Mouse (Mus musculus) lung, embryonic 15.5 days (tissue): ENCODE results near the gene Scube1. TPM values are rescaled to one million over a fixed set of nuclear protein-coding genes. Genes with fewer than 3 reads are reported as not detected.

Source experiments
- ATAC-seq: fragments of 200-750 bp; cut with Nextera tagmentation; 2 replicates; pipeline ENCODE4 v1.8.0; 2017; ENCODE audit warnings: moderate number of reproducible peaks, borderline replicate concordance; ENCODE audit not compliant: low FRiP score, low TSS enrichment; ENCODE audit errors: extremely low read depth
- H3K27ac ChIP-seq: fragments of 300-500 bp; sonication (generic); 2 replicates; pipeline ENCODE4 v1.5.1; 2015; ENCODE audit warnings: moderate library complexity, mild to moderate bottlenecking, inconsistent platforms
- H3K27me3 ChIP-seq: fragments of 300-500 bp; sonication (generic); 2 replicates; pipeline ENCODE4 v1.6.1; 2015; ENCODE audit warnings: inconsistent platforms
- H3K36me3 ChIP-seq: fragments of 300-500 bp; sonication (generic); 2 replicates; pipeline ENCODE4 v1.6.1; 2015; ENCODE audit warnings: inconsistent platforms
- H3K4me1 ChIP-seq: fragments of 300-500 bp; sonication (generic); 2 replicates; pipeline ENCODE4 v1.6.1; 2015; ENCODE audit warnings: inconsistent platforms
- H3K4me2 ChIP-seq: fragments of 300-500 bp; sonication (generic); 2 replicates; pipeline ENCODE4 v1.6.1; 2015; ENCODE audit warnings: inconsistent platforms, mild to moderate bottlenecking, moderate library complexity
- H3K4me3 ChIP-seq: fragments of 300-500 bp; sonication (generic); 2 replicates; pipeline ENCODE4 v1.5.1; 2015; ENCODE audit warnings: mild to moderate bottlenecking, inconsistent platforms
- H3K9ac ChIP-seq: fragments of 300-500 bp; sonication (generic); 2 replicates; pipeline ENCODE4 v1.6.1; 2015; ENCODE audit warnings: inconsistent platforms
- H3K9me3 ChIP-seq: fragments of 300-500 bp; sonication (generic); 2 replicates; pipeline ENCODE4 v1.6.1; 2016; ENCODE audit warnings: inconsistent platforms
- WGBS: fragments of 180-500 bp; shearing (Covaris S2); methylation state at CpG from one replicate; pipeline ENCODE4 v1.1.7; 2015; 5-methylcytosine and 5-hydroxymethylcytosine counted together
- polyA plus RNA-seq: library from polyadenylated mRNA; unstranded; fragments of >200 nt; fragmentation: Nextera tagmentation; extraction: Ambion mirVana; gene quantifications from 2 replicates; pipeline ENCODE4 v1.2.1, GENCODE M21; 2015

Gene Scube1
- polyA plus RNA-seq, 1 experiment from 2014 or later: 4.2 TPM

DNA sequence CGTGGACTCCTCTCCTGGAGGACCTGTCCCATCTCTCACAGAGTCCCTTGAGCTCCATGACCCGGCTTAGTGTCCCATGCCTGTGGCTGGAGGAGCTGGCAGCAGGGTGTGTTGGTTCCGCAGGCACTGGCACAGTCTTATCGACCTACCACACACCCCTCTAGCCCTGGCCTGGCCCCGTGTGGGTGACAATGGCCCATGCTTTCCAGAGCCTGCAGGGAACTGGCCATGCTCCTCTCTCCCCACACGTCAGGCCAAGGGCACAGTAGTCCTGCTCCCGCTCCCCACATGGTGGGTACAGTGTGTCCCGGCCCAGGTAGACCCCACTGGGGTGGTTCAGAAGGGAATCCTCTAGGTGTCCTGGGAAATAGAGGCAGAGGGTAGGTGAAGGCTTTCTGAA lies 118.1 kb downstream of the Scube1 start:
- Histone ChIP-seq H3K4me3 (no peak overlapping the region), H3K4me1 (0 out of 2 replicates have a peak, but pooled peaks cover 6% of the 10 kb centered on the region), H3K9ac (no peak overlapping the region), H3K27me3 (no peaks in the 10 kb centered on the region), H3K4me2 (no peak overlapping the region), H3K36me3 (no peaks in the 10 kb centered on the region), H3K27ac (no peak overlapping the region), H3K9me3 (no peaks in the 10 kb centered on the region)
- no peak for ATAC-seq
- 80% methylated on average over 8 of the region's 8 CpGs for WGBS

DNA sequence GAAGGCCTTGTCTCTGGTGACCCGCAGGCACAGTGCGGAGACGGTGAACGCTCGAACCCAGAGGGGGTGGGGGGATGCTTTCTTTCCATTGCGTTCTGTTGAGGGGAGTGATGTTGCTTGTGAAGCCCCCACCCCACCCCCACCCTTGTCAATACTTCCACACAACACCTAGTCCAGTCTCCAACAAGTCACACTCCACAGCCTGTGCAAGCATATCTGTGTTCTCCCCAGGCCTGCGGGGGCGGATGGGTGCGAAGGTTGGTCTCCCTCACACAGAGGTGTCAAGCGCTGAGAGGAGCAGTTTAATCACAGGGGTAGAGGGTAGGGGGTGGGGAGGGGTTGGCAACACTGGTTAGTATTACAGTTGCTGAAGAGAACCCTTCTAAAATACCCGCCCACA lies 118.6 kb downstream of the Scube1 start:
- H3K4me1 ChIP-seq: 0 out of 2 replicates have a peak, but pooled peaks cover 6% of the 10 kb centered on the region
- no peak overlapping the region for H3K27ac ChIP-seq
- WGBS: 74% methylated on average over 11 of the region's 11 CpGs
- no peaks in the 10 kb centered on the region for H3K27me3 ChIP-seq
- H3K9ac ChIP-seq: no peak overlapping the region
- no peak overlapping the region for H3K4me2 ChIP-seq
- H3K36me3 ChIP-seq: no peaks in the 10 kb centered on the region
- no peak overlapping the region for H3K4me3 ChIP-seq
- no peaks in the 10 kb centered on the region for H3K9me3 ChIP-seq
- no peak for ATAC-seq

DNA sequence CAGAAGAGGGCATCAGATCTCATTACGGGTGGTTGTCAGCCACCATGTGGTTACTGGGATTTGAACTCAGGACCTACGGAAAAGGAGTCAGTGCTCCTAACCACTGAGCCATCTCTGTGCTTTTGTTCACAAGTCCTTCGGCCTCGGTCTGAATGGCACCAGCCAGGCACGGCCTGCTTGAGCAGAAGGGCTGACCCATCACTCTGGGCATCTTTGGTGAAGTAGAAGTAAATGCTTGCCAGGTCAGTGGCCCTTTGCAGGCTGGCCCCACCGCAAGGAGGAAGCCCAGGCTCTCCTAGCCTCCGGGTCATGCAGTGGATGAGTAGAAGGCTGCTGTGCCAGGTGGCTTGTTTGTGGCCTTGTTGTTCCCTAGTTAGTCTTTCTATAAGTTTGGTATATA lies 121.4 kb downstream of the Scube1 start:
- Histone ChIP-seq H3K4me2 (no peak overlapping the region), H3K27me3 (no peaks in the 10 kb centered on the region), H3K4me1 (0 out of 2 replicates have a peak, but pooled peaks cover 6% of the 10 kb centered on the region), H3K27ac (no peak overlapping the region), H3K4me3 (no peak overlapping the region), H3K9me3 (no peaks in the 10 kb centered on the region), H3K9ac (no peak overlapping the region), H3K36me3 (no peaks in the 10 kb centered on the region)
- 93% methylated on average over 7 of the region's 7 CpGs for WGBS
- no peak for ATAC-seq

DNA sequence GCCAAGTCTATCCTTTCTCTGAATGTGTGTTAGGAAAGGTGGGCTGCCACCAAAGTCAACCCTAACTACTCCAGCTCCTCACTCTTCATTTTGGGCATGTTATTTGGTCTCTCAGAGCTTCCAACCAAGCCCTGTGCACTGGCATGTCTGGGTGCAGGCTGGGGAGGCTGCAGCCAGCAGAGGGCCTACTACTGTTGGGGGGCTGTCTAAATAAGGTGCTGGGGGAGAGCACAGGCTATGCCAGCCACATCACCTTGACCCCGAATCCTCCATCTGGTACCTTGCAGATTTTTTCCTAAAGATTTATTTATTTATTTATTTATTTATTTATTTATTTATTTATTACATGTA lies 121.8 kb downstream of the Scube1 start:
- H3K27ac ChIP-seq: peak overlapping the region; percentile 64; the same call in 1 of the 2 replicates
- 86% methylated on average over 1 of the region's 1 CpGs for WGBS
- no peak for ATAC-seq
- H3K4me1 ChIP-seq: 0 out of 2 replicates have a peak, but pooled peaks cover 6% of the 10 kb centered on the region
- H3K4me3 ChIP-seq: no peak overlapping the region
- no peaks in the 10 kb centered on the region for H3K9me3 ChIP-seq
- no peaks in the 10 kb centered on the region for H3K27me3 ChIP-seq
- H3K9ac ChIP-seq: no peak overlapping the region
- H3K36me3 ChIP-seq: no peaks in the 10 kb centered on the region
- no peak overlapping the region for H3K4me2 ChIP-seq

DNA sequence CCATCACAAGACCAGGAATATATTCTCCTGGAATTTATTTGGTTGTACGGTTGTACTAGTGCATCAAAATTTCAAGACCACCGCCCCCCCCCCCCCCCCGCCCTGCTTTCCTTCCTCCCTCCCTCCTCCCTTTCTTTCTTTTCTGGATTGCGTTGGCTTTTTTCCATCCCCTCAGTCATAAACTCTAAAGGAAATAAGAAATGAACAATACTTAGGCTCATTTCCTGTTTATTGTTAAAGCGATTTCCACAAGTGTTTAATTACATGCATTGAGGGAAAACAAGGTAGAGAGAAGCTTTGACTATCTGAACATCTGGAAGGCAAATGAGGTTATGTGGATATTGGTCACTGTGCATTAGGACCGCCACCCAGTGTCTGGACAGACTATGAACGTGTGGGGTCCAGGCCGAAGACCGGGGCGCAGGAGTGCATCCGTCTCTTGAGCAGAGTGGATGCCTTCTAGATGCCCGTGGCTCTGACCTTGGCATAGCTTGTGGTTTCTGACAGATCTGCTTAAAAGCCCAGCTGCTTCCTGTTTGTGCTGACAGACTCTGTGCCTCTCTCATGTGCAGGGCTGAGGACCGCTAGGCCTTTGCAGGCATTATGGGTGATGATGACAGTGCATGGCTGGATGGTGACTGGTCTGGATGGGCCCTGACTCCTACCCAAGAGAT lies 122.3 kb downstream of the Scube1 start:
- H3K27ac ChIP-seq: peak overlapping the region; percentile 64; the same call in 1 of the 2 replicates
- H3K9ac ChIP-seq: no peak overlapping the region
- 0 out of 2 replicates have a peak, but pooled peaks cover 6% of the 10 kb centered on the region for H3K4me1 ChIP-seq
- H3K9me3 ChIP-seq: no peaks in the 10 kb centered on the region
- 40% methylated on average over 12 of the region's 13 CpGs for WGBS
- no peak overlapping the region for H3K4me3 ChIP-seq
- H3K36me3 ChIP-seq: no peaks in the 10 kb centered on the region
- no peaks in the 10 kb centered on the region for H3K27me3 ChIP-seq
- ATAC-seq: peak; percentile 46
- no peak overlapping the region for H3K4me2 ChIP-seq

DNA sequence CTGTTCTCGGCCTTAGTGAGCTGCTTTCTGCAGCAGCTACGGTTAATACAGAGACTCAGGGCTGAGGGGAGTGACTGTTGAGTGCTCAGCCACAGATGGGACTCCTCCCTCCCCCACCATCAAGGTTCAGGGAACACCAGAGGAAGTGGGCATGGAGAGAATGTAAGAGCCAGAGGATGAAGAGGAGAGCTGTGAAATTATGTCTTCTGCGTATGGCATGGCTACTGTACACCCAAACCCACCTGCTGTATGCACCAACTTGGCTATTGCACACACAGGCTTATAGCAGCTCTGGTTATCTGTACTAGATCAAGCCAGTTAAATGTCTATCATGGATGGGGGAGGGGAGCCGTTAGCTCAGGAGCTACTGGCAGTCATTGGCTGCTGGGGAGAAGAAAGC lies 123.6 kb downstream of the Scube1 start:
- Histone ChIP-seq H3K9me3 (no peaks in the 10 kb centered on the region), H3K4me3 (no peak overlapping the region), H3K4me2 (no peak overlapping the region), H3K27me3 (no peaks in the 10 kb centered on the region), H3K9ac (no peak overlapping the region), H3K36me3 (no peaks in the 10 kb centered on the region), H3K27ac (no peak overlapping the region), H3K4me1 (0 out of 2 replicates have a peak, but pooled peaks cover 6% of the 10 kb centered on the region)
- WGBS: 72% methylated on average over 4 of the region's 4 CpGs
- no peak for ATAC-seq

DNA sequence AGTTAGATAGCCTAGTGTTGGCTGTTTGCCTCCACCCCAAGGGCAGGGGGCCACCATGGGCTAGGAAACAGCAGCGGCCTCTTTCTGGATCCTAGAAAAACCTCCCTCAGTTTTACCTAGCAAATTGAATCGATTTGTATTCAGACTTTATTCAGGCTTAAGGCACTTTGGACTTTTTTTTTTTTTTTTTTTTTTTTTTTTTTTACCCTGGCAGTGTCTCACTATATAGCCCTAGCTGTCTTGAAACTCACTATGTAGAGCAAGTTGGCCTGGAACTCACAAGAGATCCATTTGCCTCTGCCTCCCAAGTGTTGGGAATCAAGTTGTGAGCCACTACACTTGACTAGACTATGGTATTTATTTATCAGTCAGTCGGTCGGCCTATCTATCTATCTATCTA lies 128.0 kb downstream of the Scube1 start:
- 84% methylated on average over 4 of the region's 4 CpGs for WGBS
- ATAC-seq: no peak

DNA sequence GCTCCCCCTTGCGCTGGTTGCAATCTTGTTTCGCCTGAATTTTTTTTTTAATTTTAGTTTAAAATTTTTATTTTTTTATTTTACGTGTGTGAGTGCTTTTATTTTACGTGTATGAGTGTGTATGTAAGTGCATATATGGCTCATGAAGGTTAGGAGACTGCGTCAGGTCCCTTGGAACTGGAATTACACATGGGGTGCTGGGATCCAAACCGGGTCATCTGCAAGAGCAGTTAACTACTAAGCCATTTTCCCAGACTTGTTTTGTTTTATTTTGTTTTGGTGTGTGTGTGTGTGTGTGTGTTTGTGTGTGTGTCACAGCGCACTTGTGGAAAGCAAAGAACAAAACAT lies 129.5 kb downstream of the Scube1 start:
- no peaks in the 10 kb centered on the region for H3K9me3 ChIP-seq
- no peak overlapping the region for H3K27ac ChIP-seq
- ATAC-seq: no peak

More for the DNA sequence above, 128.0 kb downstream of the Scube1 start:
- Histone ChIP-seq H3K27ac (no peak overlapping the region), H3K9ac (no peak overlapping the region), H3K27me3 (no peaks in the 10 kb centered on the region), H3K4me2 (no peak overlapping the region), H3K4me1 (peaks cover 17% of the 10 kb centered on the region), H3K9me3 (no peaks in the 10 kb centered on the region), H3K36me3 (no peaks in the 10 kb centered on the region), H3K4me3 (no peak overlapping the region)

DNA sequence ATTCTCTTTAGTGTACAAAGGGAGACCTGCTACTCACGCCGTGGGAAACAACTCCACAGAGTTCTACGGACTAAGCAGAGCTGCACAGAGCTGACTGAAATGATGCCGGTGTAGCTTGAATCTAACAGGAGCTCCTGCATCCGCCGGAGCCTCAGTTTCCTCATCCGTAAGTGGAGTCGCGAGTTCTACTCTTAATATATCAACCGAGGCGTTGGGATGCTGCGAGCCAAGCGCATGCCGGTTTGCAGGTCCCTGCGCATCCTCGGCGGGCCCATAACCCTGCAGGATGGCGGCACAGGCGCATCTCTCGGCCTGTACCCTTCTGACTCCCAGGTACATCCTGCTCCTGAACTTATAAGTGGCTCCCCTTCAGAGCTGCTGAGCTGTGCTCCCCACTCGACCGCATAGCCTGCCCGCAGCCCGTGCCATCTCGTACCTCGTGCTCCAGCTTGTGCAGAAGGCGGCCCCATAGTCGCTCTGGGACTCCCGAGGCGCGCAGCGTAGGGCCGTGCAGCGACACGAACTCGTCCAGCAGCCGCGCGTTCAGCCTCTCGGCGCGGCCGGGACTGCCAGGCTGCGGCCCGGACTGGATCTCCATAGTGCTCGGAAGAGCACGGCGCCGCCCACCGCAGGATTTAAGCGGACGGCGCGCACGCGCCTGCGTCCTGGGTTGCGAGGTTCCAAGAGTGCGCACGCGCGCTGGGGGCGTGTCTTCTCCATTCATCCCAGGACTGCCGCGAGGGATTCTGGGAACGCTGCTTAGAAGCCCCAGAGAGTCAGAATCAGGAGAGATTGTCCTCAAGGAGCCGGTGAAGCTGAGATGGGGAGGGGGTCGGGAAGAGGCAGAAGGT lies 130.1 kb downstream of the Scube1 start, which contains the start of gene Ttll12:
TSS of gene Ttll12 (minus strand) at position 645 of the 851 bp plus-strand sequence.
- peak within 1 kb of the TSS; percentile 54; the same call in 1 of the 2 replicates for H3K27ac ChIP-seq

More for the DNA sequence above, 129.5 kb downstream of the Scube1 start:
- 30% methylated on average over 7 of the region's 7 CpGs for WGBS
- H3K36me3 ChIP-seq: no peaks in the 10 kb centered on the region
- H3K4me3 ChIP-seq: peak overlapping the region; percentile 83
- peak overlapping the region; percentile 89 for H3K4me2 ChIP-seq
- H3K27me3 ChIP-seq: no peaks in the 10 kb centered on the region
- peaks cover 17% of the 10 kb centered on the region for H3K4me1 ChIP-seq
- H3K9ac ChIP-seq: peak overlapping the region; percentile 73

DNA sequence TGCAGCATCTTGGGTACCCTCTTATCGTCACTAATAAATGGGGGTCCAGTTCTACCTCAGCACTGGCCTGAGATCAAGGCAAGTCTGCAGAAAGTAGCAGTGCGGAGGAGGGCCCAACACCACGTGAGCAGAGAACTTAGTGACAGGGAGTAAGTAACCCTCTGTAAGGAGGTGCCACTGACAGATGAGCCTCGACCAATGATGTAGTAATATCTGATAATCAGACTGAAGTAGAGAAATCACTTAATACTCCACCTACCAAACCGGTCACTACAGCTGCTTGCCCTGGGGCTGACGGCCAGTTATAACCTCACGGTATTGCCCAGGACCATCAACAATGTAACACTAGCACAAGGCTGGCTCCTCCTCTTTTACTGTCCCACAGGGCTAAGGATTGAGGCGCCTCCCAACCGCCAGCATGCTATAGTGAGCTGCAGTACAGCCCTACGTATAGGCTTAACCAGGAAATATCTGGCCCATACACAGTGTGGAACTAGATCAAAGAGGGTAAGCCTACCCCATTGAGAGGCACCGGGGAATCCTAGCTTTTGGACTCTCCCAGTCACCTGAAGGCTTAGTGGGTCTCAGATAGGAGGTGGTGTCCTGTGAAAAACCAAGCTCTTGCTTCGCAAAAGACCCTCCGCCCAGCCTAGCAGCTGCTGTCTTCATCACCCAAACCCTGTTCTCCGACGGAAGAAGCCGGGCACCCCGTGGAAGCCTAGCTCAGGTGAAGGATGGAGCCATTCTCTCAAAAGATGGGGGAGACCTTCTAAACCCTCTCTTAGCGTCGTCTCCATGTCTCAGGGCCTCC lies 130.9 kb downstream of the Scube1 start:
- WGBS: 8% methylated on average over 19 of the region's 19 CpGs
- H3K9me3 ChIP-seq: no peaks in the 10 kb centered on the region
- peaks cover 17% of the 10 kb centered on the region for H3K4me1 ChIP-seq
- peak overlapping the region; percentile 89 for H3K4me2 ChIP-seq
- no peaks in the 10 kb centered on the region for H3K36me3 ChIP-seq
- peak overlapping the region; percentile 73 for H3K9ac ChIP-seq
- H3K27me3 ChIP-seq: no peaks in the 10 kb centered on the region
- peak; percentile 33; the same call in 1 of the 2 replicates for ATAC-seq
- H3K27ac ChIP-seq: no peak overlapping the region
- peak overlapping the region; percentile 83 for H3K4me3 ChIP-seq

More for the DNA sequence above, 130.1 kb downstream of the Scube1 start, which contains the start of gene Ttll12:
- H3K9ac ChIP-seq: peak within 1 kb of the TSS; percentile 73
- no peaks in the 10 kb centered on the region for H3K27me3 ChIP-seq
- peak within 1 kb of the TSS; percentile 89 for H3K4me2 ChIP-seq
- H3K4me1 ChIP-seq: peaks cover 17% of the 10 kb centered on the region
- under 1% methylated on average over 68 of the region's 68 CpGs for WGBS
- ATAC-seq: peak; percentile 93
- H3K4me3 ChIP-seq: peak within 1 kb of the TSS; percentile 83
- no peaks in the 10 kb centered on the region for H3K36me3 ChIP-seq
- no peaks in the 10 kb centered on the region for H3K9me3 ChIP-seq

DNA sequence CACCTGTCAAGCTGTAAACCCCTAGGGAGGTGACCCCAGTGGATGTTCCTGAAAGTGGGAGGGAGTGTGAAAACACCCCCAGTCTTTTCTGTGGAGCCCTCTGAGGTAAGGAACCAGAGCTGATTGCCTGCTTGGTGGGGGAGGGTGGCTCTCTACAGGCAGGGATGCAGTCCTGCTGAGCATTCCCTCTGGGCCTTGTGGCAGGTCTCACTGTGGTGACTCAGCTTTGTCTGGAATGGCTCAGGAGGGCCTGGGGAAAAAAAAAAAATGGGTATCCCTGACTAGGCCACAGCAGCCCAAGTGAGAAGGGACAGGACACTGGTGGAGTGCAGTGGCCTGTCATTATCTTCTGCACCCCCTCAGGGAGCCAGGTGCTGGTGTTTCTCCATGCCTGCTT lies 131.6 kb downstream of the Scube1 start:
- Histone ChIP-seq H3K9ac (no peak overlapping the region), H3K27ac (no peak overlapping the region), H3K4me1 (peaks cover 17% of the 10 kb centered on the region), H3K27me3 (no peaks in the 10 kb centered on the region), H3K4me3 (peak overlapping the region; percentile 83), H3K9me3 (no peaks in the 10 kb centered on the region), H3K36me3 (peaks cover 4% of the 10 kb centered on the region), H3K4me2 (peak overlapping the region; percentile 89; the same call in 1 of the 2 replicates)
- ATAC-seq: no peak
